Mouse (Mus musculus): Measurements from ENCODE around the gene Gm49673.
"Not testable (repeated sequence)": the region's sequence is repeated elsewhere in the genome, so short reads cannot be mapped to it uniquely, and the experiment has no call there.

Gene Gm49673

GRCm38 (mm10) chr17:8147439-8148316 is at the start of gene Gm49673, which contains the start of gene Rnaset2a:
Gm49673 (minus strand) TSS chr17:8147788.
Rnaset2a (minus strand) TSS chr17:8148097.
- DNase-seq (ENCODE audit: low read depth, low spot score): peak; percentile 68

DNA sequence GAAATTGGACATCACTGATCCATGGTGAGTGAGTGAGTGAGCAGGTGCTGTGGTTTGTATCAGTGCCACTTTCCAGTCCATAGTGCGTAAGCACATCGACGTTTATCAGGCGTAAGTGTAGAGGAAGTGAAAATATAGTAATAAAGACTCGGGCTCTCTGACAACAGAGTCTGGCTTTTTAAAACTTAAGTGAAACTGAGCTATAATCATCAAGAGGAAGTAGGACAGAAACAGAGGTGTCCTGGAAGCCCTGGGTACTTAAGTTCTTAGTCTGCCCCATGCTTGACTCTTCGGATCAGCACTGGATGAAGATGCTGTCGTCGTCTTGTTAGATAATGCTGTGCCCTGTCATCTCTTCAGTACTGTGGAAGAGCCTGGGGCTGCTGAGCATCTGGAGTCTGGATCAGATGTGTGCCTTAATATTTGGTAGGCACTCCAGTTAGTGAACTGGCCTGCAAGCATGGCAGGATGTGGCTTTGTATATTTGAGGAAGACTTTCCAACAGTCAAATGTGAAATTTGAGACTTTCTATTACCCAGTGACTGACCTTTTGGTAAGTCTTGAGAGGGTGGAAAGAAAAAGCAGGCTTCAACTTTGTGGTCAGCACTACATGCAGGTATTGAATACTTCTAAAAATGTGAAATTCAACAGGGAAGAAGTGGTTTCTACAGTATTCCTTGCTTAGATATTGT is 48.2 kb upstream of the Gm49673 start:
- peak; percentile 86 for DNase-seq (ENCODE audit: low read depth, low spot score)

DNA sequence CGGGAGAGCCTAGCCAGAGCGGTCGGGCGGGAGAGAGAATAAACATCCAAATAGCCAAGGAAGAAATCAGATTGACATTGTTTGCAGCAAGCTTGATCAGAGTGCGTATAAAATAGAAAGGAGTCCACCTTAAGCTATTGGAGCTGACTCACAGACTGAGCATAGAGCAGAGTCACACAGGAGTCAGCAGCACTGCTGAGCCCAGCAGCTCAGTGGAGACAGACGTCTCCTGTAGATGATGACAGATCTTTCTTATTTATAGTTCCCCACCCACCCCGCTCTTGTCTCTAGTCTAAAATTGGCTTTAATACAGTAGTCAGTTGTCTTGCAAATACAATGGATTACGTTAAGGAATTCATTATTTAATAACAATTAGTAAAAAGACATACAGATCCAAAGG is 46.1 kb upstream of the Gm49673 start:
- no peak for DNase-seq (ENCODE audit: low read depth, low spot score)

DNA sequence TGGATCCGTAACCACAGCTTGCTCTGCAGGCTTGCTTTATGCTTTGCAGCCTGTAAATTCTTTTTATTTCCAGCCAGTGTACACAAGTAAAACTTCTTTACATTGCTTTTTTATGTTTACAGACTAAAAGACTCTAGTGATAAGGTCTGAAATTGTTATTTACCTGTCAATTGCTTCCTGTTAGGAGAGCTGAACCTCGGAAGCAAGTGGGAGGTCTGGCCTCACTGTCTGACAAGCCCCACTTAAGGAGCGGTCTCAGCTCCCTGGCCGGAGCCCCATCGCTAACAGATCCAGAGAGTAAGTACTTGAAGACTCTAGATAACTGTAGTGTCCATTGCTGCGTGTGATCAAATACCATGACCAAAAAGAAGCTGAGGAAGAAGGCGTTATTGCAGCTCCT is 36.6 kb upstream of the Gm49673 start:
- DNase-seq (ENCODE audit: low read depth, low spot score): no peak

GRCm38 (mm10) chr17:8183815-8184214 is 36.2 kb upstream of the Gm49673 start:
- no peak for DNase-seq (ENCODE audit: low read depth, low spot score)

DNA sequence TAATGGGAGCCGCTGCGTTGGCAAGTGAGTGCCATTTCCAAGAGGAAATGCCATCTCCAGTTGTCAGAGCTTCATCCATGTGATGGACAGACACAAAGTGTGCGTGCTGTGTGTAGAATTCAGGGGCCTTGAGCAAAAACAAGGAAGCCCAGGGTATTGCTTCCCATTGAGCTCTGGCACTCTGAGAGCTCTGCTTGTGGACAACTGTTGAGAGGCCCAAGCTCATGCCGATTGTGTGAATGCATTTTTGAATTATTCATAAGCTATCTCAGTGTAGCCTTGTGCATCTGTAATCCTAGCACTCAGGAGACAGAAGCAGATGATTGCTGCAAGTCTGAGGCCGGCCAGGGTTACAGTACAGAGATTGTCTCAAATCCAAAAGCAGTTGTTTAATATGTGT is 29.5 kb upstream of the Gm49673 start:
- no peak for DNase-seq (ENCODE audit: low read depth, low spot score)

DNA sequence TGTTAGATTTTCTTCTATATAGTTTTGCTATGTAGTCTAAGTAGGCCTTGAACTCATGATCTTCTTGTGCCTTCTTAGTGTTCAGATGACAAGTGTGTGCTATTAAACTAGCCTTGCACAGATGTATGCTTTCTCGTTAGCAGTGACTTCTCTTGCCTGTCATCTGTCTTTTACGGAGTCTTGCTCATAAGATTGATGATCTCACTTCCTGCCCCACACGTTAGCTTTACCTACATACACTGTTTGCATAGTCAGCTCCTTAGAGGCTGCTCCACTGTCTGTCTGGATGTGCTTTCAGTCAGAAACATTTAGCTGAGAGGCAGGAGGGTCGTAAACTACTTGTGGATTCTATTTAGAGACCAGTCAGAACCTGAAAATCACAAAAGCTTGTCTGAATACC is 23.5 kb upstream of the Gm49673 start:
- DNase-seq (ENCODE audit: low read depth, low spot score): no peak

DNA sequence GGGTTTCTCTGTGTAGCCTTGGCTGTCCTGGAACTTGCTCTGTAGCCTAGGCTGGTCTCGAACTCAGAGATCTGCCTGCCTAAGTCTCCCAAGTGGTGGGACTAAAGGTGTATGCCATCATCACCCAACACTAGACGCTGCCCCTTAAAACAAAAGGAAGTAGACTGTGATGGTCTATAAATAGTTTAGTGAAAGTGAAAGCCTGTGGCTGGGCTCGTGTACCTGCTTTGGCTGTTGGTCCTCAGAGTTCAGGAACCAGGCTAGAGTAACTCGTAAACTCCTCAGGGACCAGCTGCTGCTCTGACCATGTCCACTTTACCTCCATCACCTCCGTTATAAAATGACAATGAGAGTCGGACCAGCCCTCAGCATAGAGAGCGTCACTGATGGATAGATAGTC is 22.7 kb upstream of the Gm49673 start:
- DNase-seq (ENCODE audit: low read depth, low spot score): peak; percentile 54

- DNase-seq (ENCODE audit: low read depth, low spot score): not testable (repeated sequence)
Measured at GRCm38 (mm10) chr17:8167436-8167835, 19.8 kb upstream of the Gm49673 start.

DNA sequence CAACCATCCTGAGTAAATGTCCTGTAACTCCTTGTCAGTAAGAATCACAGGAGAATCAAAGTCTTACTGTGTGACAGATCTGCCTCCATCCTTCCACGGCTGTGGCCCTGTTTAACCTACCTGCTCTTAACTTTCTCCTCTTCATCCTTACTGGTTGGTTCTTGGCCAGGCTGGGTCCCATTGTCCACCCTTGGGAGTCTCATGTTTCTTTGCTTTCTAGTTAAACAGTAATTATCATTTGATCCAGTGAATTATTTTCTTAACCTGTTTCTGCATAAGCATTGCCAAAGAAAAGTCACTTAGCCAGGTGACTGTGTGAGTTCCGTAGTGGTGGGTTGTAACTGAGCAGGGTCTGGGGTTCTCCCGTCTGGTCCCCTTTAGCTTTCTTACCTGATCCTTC is 18.9 kb upstream of the Gm49673 start:
- not testable (repeated sequence) for DNase-seq (ENCODE audit: low read depth, low spot score)

DNA sequence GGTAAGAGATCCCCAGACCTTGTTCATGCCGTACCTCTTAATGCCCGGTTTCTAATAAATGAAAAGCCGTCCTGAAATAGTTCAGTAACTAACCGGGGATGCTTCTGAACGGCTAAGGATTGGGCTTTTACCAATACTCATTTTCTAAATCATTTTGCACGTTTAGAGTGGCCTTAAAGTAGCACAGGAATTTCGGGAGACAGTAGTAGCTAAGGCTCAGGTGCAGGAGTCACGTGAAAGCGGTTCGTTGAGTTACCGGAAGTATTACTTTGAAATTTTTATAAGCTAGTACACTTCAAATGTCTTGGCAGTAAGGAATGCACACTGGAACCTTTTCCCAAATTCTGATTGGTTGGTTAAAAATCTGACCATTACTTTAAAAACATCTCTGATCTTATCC is 18.4 kb upstream of the Gm49673 start:
- DNase-seq (ENCODE audit: low read depth, low spot score): peak; percentile 42

GRCm38 (mm10) chr17:8165608-8165945 is 18.0 kb upstream of the Gm49673 start:
- DNase-seq (ENCODE audit: low read depth, low spot score): peak; percentile 36

- peak; percentile 57 for DNase-seq (ENCODE audit: low read depth, low spot score)
Measured at GRCm38 (mm10) chr17:8164701-8165607, 17.4 kb upstream of the Gm49673 start, which contains the start of gene Fgfr1op. Fgfr1op (plus strand) TSS chr17:8165501.

- DNase-seq (ENCODE audit: low read depth, low spot score): peak; percentile 43
Measured at GRCm38 (mm10) chr17:8160969-8161368, 13.4 kb upstream of the Gm49673 start.

- DNase-seq (ENCODE audit: low read depth, low spot score): not testable (repeated sequence)
Measured at GRCm38 (mm10) chr17:8158627-8159026, 11.0 kb upstream of the Gm49673 start.

DNA sequence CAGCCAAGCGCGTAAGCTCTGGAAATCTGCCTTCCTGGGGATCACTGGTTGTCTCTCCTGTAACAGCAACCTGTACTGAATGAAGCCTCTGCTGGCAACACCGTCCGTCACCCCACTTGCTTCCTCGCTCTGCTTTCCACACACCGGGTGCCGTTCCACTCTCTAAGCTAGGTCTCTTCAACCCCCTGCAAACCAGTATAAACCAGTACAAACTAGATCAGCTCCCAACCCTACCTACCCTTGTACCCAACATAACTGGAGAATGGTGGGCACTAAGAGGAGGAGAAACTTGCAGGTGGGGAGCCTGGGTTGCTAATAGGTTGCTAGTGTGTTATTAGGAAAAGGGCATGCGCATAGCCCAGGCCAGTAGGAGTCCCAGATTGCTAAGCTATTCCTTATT is 8.4 kb upstream of the Gm49673 start:
- DNase-seq (ENCODE audit: low read depth, low spot score): not testable (repeated sequence)

GRCm38 (mm10) chr17:8155010-8155409 is 7.4 kb upstream of the Gm49673 start:
- DNase-seq (ENCODE audit: low read depth, low spot score): not testable (repeated sequence)

DNA sequence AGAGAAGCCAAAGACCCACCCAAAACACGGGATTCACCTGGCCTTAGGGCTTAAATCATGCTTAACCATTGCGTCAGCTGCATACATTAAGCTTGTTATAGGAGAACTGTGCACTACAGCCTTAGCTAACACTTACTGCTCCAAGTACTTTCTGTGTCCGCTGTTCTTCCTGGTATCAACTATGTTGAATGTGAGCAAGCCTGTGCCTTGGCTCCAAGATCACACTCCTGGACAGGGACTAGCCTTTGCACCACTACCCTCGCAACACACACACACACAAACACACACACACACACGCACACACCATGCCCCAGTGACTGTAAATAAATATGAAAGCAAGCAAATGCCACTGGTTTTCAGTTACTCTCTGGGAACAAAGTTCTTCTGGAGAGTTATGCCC is 657 bp downstream of the Gm49673 start:
- peak; percentile 53 for DNase-seq (ENCODE audit: low read depth, low spot score)

DNA sequence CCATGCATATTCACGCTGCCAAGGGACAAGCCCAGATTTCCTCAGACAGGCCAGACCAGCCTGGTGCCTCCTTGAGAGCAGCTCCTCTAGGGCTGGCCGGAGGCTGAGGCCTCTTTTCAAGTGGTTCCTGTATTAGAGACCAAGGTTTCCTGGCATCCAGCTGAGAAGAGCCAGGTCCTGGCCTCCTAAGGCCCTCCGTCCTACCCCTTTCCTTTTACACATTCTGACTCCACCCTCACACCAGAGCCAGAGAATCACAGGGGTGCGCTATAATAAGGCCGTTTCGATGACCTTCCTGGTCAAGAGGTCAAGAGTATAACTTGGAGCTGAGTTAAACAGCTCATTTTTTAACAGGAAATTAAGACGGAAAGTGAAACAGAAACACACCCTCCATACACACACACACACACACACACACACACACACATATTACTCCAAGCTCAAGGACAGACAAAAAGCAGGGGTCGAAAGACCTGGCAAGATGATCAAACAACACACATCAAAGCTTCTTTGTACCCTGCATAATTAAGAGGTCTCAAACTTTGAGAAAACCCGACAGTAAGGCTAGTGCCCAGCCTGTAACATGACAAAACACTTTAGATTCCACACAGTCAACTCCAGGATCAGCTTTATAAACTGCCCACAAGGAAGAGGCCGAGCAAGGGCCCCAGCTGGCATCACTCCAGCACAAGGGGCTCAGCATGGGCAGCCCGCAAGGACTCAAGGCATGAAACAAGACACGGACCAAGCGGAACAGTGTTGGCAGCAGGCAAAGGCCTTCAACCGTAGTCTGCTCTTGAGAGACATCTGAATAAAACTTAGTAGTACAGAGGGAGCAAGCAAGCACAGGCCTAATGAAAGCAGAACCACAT is 3.5 kb downstream of the Gm49673 start:
- peak; percentile 17 for DNase-seq (ENCODE audit: low read depth, low spot score)

GRCm38 (mm10) chr17:8140210-8140609 is 7.4 kb downstream of the Gm49673 start:
- not testable (repeated sequence) for DNase-seq (ENCODE audit: low read depth, low spot score)

DNA sequence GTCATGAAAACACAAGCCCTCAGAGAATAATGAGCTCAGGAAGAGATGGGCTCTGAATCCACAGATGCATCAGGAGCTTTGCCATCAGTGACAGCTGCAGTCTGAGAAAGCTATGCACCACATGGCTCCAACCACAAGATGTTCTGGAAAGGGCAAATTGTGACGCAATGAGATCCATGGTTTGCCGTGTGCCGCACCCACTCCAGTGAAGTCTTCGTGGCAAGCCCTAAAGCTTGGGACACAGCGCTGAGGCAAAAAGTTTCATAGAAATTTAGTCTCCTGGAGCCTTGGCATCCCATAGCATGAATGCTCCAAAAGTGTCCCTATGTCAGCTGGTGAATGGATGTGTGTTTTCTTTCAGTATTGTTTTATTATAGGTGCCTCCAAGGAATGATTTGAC is 9.5 kb downstream of the Gm49673 start:
- DNase-seq (ENCODE audit: low read depth, low spot score): not testable (repeated sequence)
